Mouse (Mus musculus): Measurements from ENCODE around the gene Cbfa2t2.

GRCm38 (mm10) chr2:154440453-154440852 lies 4.2 kb downstream of the Cbfa2t2 start:
- no peak for TF ChIP-seq CTCF (conservative IDR thresholded peaks at IDR 0.05; ENCODE audit: insufficient read depth, insufficient read length, low read depth, low read length)
- no peak for TF ChIP-seq POLR2A (IDR thresholded peaks at IDR 0.05; ENCODE audit: low read depth, low read length)
